Mouse (Mus musculus): ENCODE measurements around the gene BC035947. TPM values are rescaled to one million over a fixed set of nuclear protein-coding genes. Genes with fewer than 3 reads are reported as not detected.

Gene BC035947
- total and polyA plus RNA-seq, 3 experiments, result not detected

DNA sequence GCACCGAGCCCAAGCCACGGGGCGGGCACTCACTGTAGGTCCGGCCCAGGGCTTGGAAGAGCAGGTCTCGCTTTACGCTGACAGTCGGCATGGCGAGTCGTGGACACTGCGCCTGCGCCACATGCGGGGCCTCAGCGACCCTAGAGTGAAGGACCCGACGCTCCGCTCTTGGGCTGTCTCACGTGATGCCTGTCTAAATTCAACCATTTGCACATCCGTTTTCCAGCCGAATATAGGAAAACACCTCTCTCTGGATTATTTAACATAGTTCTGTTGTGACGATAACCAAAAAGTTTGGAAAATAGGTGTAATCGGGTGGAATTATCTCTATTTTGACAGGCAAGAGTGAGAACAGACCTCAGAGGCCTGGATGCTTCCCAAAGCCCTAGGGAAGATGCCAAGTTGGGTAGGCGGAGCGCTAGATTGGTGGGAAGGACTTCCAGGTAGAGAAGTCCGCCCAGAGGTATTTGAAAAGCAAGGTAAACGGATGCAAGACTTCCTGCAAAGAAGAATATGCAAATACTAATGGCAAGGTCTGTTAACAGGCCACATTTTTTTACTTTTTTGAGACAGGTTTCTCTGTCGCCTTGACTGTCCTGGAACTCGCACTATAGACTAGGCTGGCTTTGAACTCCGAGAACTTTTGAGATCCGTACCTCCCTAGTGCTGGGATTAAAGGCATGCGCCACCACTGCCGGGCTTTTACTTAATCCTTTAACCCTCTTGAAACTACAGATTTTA is 23.0 kb downstream of the BC035947 start, which contains the start of gene Farsb (continued):
- TF ChIP-seq MEF2A (IDR thresholded peaks at IDR 0.05; ENCODE audit: borderline replicate concordance, low read depth, low read length) (peak; percentile 12; the same call in 1 of the 2 replicates), BHLHE40 (IDR thresholded peaks at IDR 0.05; ENCODE audit: low read depth, low read length) (peak; percentile 74), UBTF (IDR thresholded peaks at IDR 0.05; ENCODE audit: low read depth, low read length) (no peak)

GRCm38 (mm10) chr1:78488427-78488751 is 23.6 kb downstream of the BC035947 start:
- Histone ChIP-seq H3K4me3 (replicated peaks in 1 of 3; ENCODE audit: low read depth in 2 of 3, low read length in 2 of 3, poor library complexity in 1 of 3) (peak overlapping the region; percentile 93 to 98 (median 97)), H3K27ac (ENCODE audit: insufficient read depth, low read depth) (peak overlapping the region; percentile 63), H3K9ac (ENCODE audit: insufficient read depth, low read depth) (peak overlapping the region; percentile 98), H3K36me3 (replicated peaks in 1 of 2; ENCODE audit: control insufficient read depth in 1 of 2, insufficient read depth in 1 of 2, low read length in 1 of 2) (peaks cover 4 to 25% of the 10 kb centered on the region in 2 experiments), H3K9me3 (replicated peaks; ENCODE audit: low read length) (no peaks in the 10 kb centered on the region), H3K4me2 (ENCODE audit: insufficient read depth, low read depth, poor library complexity, severe bottlenecking) (peak overlapping the region; percentile 48), H3K4me1 (ENCODE audit: control insufficient read depth in 1 of 2, insufficient read depth in 2 of 2) (peaks cover 11 to 54% of the 10 kb centered on the region in 2 experiments; a peak in 3 of 4 replicates), H3K79me2 (replicated peaks; ENCODE audit: control insufficient read depth, extremely low read depth, insufficient read depth, poor library complexity, severe bottlenecking) (peaks cover 49% of the 10 kb centered on the region), H3K27me3 (replicated peaks) (no peaks in the 10 kb centered on the region)
- dilution Hi-C loops (cut with MboI; ENCODE audit: extremely low pct_ligation_motif_present, extremely low pct_unique_long_range_greater_than_20kb, low sequenced_read_pairs) (no loop called here), in situ Hi-C loops (cut with MboI; ENCODE audit: low pct_ligation_motif_present, low pct_unique_long_range_greater_than_20kb, low sequenced_read_pairs) (no loop called here)
- no peak for DNase-seq (ENCODE audit: extremely low read depth)
- TF ChIP-seq NRF1 (IDR thresholded peaks at IDR 0.05; ENCODE audit: low read depth, low read length), result no peak
- 0 out of 2 replicates have a peak, but pooled peaks have one; percentile 8 for TF ChIP-seq MEF2A (IDR thresholded peaks at IDR 0.05; ENCODE audit: borderline replicate concordance, low read depth, low read length)
- TF ChIP-seq ETS1 (conservative IDR thresholded peaks at IDR 0.05; ENCODE audit: low read depth, low read length), result no peak
- TF ChIP-seq ZNF384 (IDR thresholded peaks at IDR 0.05; ENCODE audit: low read depth, low read length), result no peak
- TF ChIP-seq MAZ (IDR thresholded peaks at IDR 0.05; ENCODE audit: low read depth, low read length), result no peak
- no peak; the same call in 1 of the 2 replicates for TF ChIP-seq TCF12 (IDR thresholded peaks at IDR 0.05; ENCODE audit: low read depth, low read length)

DNA sequence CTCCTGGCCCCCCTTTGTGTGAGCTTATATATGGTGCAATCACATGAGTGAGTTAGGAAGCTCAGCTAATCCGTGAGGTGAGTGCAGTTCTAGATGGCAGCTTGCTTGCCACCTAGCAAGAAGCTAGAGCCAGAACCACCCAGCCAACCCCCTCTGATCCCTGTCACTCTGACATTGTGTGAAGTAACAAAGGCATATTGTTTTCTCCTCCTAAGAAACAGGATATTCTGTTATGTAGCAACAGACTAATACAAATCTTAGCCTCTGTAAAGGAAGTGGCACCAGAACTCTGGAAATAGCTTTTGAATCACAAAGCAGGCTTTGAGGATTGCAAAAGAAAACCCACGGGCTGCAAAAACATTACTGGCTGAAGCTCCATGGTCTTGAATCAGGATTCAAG is 27.6 kb downstream of the BC035947 start:
- Histone ChIP-seq H3K79me2 (replicated peaks; ENCODE audit: control insufficient read depth, extremely low read depth, insufficient read depth, poor library complexity, severe bottlenecking) (peaks cover 73% of the 10 kb centered on the region), H3K9ac (ENCODE audit: insufficient read depth, low read depth) (no peak overlapping the region), H3K4me1 (ENCODE audit: control insufficient read depth in 1 of 2, insufficient read depth in 2 of 2) (peaks cover 6 to 41% of the 10 kb centered on the region in 2 experiments; a peak in 3 of 4 replicates), H3K4me3 (replicated peaks in 1 of 3; ENCODE audit: low read depth in 2 of 3, low read length in 2 of 3, poor library complexity in 1 of 3) (no peak overlapping the region), H3K27ac (ENCODE audit: insufficient read depth, low read depth) (no peak overlapping the region), H3K9me3 (replicated peaks; ENCODE audit: low read length) (no peaks in the 10 kb centered on the region), H3K4me2 (ENCODE audit: insufficient read depth, low read depth, poor library complexity, severe bottlenecking) (no peak overlapping the region), H3K36me3 (replicated peaks in 1 of 2; ENCODE audit: control insufficient read depth in 1 of 2, insufficient read depth in 1 of 2, low read length in 1 of 2) (peaks cover 20 to 57% of the 10 kb centered on the region in 2 experiments), H3K27me3 (replicated peaks) (no peaks in the 10 kb centered on the region)
- no peak for DNase-seq (ENCODE audit: extremely low read depth)
- TF ChIP-seq JUN (IDR thresholded peaks at IDR 0.05; ENCODE audit: insufficient read depth, low read depth, low read length), result no peak
- no peak for TF ChIP-seq CHD2 (IDR thresholded peaks at IDR 0.05; ENCODE audit: low read length)
- TF ChIP-seq NRF1 (IDR thresholded peaks at IDR 0.05; ENCODE audit: low read depth, low read length), result no peak
- TF ChIP-seq MAZ (IDR thresholded peaks at IDR 0.05; ENCODE audit: low read depth, low read length), result no peak
- no peak for TF ChIP-seq SIN3A (IDR thresholded peaks at IDR 0.05; ENCODE audit: low read length)
- TF ChIP-seq CHD1 (IDR thresholded peaks at IDR 0.05; ENCODE audit: low read depth, low read length), result no peak
- TF ChIP-seq ZMIZ1 (IDR thresholded peaks at IDR 0.05; ENCODE audit: low read depth, low read length), result no peak
- no peak for TF ChIP-seq HCFC1 (IDR thresholded peaks at IDR 0.05; ENCODE audit: low read depth, low read length)
- no peak for TF ChIP-seq JUND (conservative IDR thresholded peaks at IDR 0.05; ENCODE audit: low read depth, low read length)
- TF ChIP-seq ZKSCAN1 (IDR thresholded peaks at IDR 0.05; ENCODE audit: borderline replicate concordance, low read depth, low read length), result no peak
- TF ChIP-seq EP300 (IDR thresholded peaks at IDR 0.05; ENCODE audit: low read length), result no peak
- dilution Hi-C loops (cut with MboI; ENCODE audit: extremely low pct_ligation_motif_present, extremely low pct_unique_long_range_greater_than_20kb, low sequenced_read_pairs) (no loop called here), in situ Hi-C loops (cut with MboI; ENCODE audit: low pct_ligation_motif_present, low pct_unique_long_range_greater_than_20kb, low sequenced_read_pairs) (no loop called here)

Measured in CH12.LX (cell line).